Mouse (Mus musculus) cerebellum, adult 2 months (tissue): ENCODE results near the gene Cks2. TPM values are rescaled to one million over a fixed set of nuclear protein-coding genes. Genes with fewer than 3 reads are reported as not detected.

Experiments used
- DNase-seq, 2 experiments: peaks; one replicate each; pipeline ENCODE4 v3.0.0; 2021
- H3K27ac ChIP-seq: fragments of 200-500 bp; 2 replicates; pipeline ENCODE4 v1.5.1; 2012; ENCODE audit warnings: low read length, control low read depth, inconsistent platforms; ENCODE audit not compliant: insufficient read depth
- H3K27me3 ChIP-seq: fragments of 200-500 bp; 2 replicates; pipeline ENCODE4 v1.6.1; 2012; ENCODE audit warnings: inconsistent platforms, mild to moderate bottlenecking, low read length, moderate library complexity; ENCODE audit not compliant: control insufficient read depth, insufficient read depth
- H3K4me1 ChIP-seq: fragments of 200-500 bp; 2 replicates; pipeline ENCODE4 v1.6.1; 2011; ENCODE audit warnings: low read length; ENCODE audit not compliant: control insufficient read depth, insufficient read depth
- H3K4me3 ChIP-seq: fragments of 200-500 bp; replicated peaks from 2 replicates; pipeline ENCODE3; 2011; ENCODE audit warnings: mild to moderate bottlenecking, low read depth, low read length, control low read depth; ENCODE audit not compliant: insufficient read depth
- CTCF ChIP-seq: fragments of 200-500 bp; IDR thresholded peaks from 2 replicates; pipeline ENCODE4 v1.5.1; 2011; ENCODE audit warnings: low read depth, mild to moderate bottlenecking, control low read depth, low read length, moderate library complexity, borderline replicate concordance; ENCODE audit not compliant: insufficient read depth
- POLR2A ChIP-seq: fragments of 200-500 bp; IDR thresholded peaks from 2 replicates; pipeline ENCODE4 v1.6.1; 2011; ENCODE audit warnings: low read length, control low read depth, borderline replicate concordance; ENCODE audit not compliant: insufficient read depth
- WGBS: fragments of 180-500 bp; shearing (Covaris S2); methylation state at CpG from one replicate; pipeline ENCODE4 v1.1.7; 2018; 5-methylcytosine and 5-hydroxymethylcytosine counted together
- polyA plus RNA-seq: library from polyadenylated mRNA; depleted of rRNA; stranded (reverse); fragments of >200 nt; gene quantifications from 2 replicates; pipeline ENCODE4 v1.2.3, GENCODE M21; 2012; rRNA removed

Gene Cks2
- polyA plus RNA-seq, 1 experiment, result 5.5 TPM

GRCm38 (mm10) chr13:51688688-51689087 is 43.7 kb downstream of the Cks2 start:
- no peak overlapping the region for H3K27ac ChIP-seq
- H3K4me3 ChIP-seq, result no peak overlapping the region
- no peak for DNase-seq
- WGBS, result 25% methylated on average over 3 of the region's 3 CpGs
- H3K27me3 ChIP-seq, result no peaks in the 10 kb centered on the region
- H3K4me1 ChIP-seq, result peaks cover 6% of the 10 kb centered on the region
- TF ChIP-seq CTCF, result no peak
- no peak for TF ChIP-seq POLR2A

- Histone ChIP-seq H3K27me3 (no peaks in the 10 kb centered on the region), H3K4me1 (no peaks in the 10 kb centered on the region), H3K4me3 (no peak overlapping the region), H3K27ac (no peak overlapping the region)
- DNase-seq, result no peak
- no peak for TF ChIP-seq POLR2A
- TF ChIP-seq CTCF, result no peak
These were observed 51.4 kb downstream of the Cks2 start for GRCm38 (mm10) chr13:51696481-51696880.

- no peaks in the 10 kb centered on the region for H3K4me1 ChIP-seq
- WGBS, result 57% methylated on average over 6 of the region's 6 CpGs
- no peak overlapping the region for H3K4me3 ChIP-seq
- H3K27ac ChIP-seq, result no peak overlapping the region
- no peak for TF ChIP-seq CTCF
- H3K27me3 ChIP-seq, result no peaks in the 10 kb centered on the region
- DNase-seq, result no peak
These were observed 52.4 kb downstream of the Cks2 start for GRCm38 (mm10) chr13:51697455-51697854.

DNA sequence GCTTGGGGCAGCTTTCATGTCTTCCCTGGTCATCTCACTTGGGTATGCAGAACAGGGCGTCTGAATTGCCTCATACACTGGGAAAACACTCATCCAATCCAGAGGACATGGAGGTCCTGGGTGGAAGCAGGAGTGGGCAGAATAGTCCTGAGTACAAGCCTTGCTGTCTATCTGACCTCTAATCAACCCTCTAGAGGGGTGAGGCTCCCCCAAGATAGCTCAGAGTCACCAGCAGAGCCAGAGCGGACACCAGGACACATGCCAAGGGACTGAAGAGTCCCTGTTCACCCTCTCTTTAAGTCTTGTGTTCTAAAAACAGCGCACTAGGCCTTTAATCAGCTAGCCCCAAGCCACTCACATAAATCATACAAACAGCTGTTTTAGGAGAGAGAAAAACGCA is 52.9 kb downstream of the Cks2 start:
- DNase-seq, result no peak
- no peak for TF ChIP-seq CTCF
- no peak for TF ChIP-seq POLR2A
- no peaks in the 10 kb centered on the region for H3K4me1 ChIP-seq
- no peak overlapping the region for H3K27ac ChIP-seq
- WGBS, result 75% methylated on average over 4 of the region's 4 CpGs
- no peak overlapping the region for H3K4me3 ChIP-seq
- H3K27me3 ChIP-seq, result no peaks in the 10 kb centered on the region

GRCm38 (mm10) chr13:51698318-51698717 is 53.3 kb downstream of the Cks2 start:
- Histone ChIP-seq H3K4me3 (no peak overlapping the region), H3K4me1 (no peaks in the 10 kb centered on the region), H3K27me3 (no peaks in the 10 kb centered on the region), H3K27ac (no peak overlapping the region)
- DNase-seq, result no peak
- WGBS, result 79% methylated on average over 3 of the region's 3 CpGs
- no peak for TF ChIP-seq CTCF

Other genes with a start within 250 kb of the Cks2 start
- 2.9 and 3.5 TPM in 2 replicates for gene S1pr3, start 236.6 kb upstream of the Cks2 start, polyA plus RNA-seq
- gene Shc3, start 75.8 kb upstream of the Cks2 start, polyA plus RNA-seq, result 20.8 and 22.7 TPM in 2 replicates
- 27.6 and 29.8 TPM in 2 replicates for gene Secisbp2, start 6.5 kb downstream of the Cks2 start, polyA plus RNA-seq
- gene Sema4d, start 148.5 kb downstream of the Cks2 start, polyA plus RNA-seq, result 111 and 116 TPM in 2 replicates
- gene Gadd45g, start 201.4 kb downstream of the Cks2 start, polyA plus RNA-seq, result 50.3 and 57.4 TPM in 2 replicates